Mouse (Mus musculus) CD8-positive naive resting alpha-beta T cell, adult 2 months (primary cell): ENCODE results near the gene Med21.

Experiments
- DNase-seq, 2 experiments: peaks; one replicate each; pipeline ENCODE4 v3.0.0; 2022; ENCODE audit warnings: low read depth in 2 of 2, low spot score in 2 of 2

Med21 gene

GRCm38 (mm10) chr6:146678136-146679070 is 36.1 kb downstream of the Med21 start:
- DNase-seq: no peak

DNA sequence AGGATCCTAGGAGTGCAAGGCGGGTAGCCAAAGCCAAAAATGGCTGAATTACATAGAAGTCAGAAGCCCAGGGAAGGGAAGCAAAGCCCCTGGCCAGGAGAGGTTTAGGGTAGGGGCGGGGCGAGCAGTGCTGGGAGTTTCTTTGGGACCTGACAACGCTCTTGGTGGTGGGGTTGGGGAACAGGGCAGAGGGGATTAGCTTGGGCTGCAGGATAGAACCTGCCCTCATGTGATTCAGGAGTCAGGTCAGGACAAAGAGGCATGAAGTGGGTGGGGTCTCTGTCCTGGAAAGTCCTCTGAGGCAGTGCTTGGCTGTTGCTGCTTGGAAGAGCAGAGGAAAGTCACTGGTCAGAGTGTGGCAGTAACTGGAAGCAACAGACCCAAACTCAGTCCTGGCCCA is 41.5 kb downstream of the Med21 start:
- no peak for DNase-seq

DNA sequence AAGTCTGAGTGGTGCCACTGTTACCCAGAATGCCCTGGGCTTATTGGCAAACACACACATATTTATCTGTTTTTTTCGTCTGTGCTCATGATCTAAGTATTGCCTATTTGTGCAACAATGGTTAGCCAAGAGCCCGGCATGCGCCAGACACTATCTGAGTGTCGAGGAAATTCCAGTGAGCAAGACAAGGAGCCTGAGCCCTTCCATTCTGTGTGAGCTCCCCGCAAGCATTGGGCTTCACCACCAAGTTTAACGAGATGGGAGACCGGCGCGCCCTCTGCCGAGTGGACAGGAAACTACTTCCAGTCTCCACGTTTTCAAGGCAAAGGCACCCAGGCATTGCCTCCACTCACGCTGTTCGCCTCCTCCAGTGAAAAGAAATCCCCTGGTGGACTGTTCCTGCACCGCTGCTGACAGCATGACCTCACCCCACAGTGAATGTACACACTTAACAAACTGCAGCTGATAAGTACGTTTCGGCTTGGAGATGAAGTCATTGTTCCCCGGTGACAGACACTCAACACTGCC is 43.5 kb downstream of the Med21 start:
- DNase-seq: peak; percentile 38 to 48

DNA sequence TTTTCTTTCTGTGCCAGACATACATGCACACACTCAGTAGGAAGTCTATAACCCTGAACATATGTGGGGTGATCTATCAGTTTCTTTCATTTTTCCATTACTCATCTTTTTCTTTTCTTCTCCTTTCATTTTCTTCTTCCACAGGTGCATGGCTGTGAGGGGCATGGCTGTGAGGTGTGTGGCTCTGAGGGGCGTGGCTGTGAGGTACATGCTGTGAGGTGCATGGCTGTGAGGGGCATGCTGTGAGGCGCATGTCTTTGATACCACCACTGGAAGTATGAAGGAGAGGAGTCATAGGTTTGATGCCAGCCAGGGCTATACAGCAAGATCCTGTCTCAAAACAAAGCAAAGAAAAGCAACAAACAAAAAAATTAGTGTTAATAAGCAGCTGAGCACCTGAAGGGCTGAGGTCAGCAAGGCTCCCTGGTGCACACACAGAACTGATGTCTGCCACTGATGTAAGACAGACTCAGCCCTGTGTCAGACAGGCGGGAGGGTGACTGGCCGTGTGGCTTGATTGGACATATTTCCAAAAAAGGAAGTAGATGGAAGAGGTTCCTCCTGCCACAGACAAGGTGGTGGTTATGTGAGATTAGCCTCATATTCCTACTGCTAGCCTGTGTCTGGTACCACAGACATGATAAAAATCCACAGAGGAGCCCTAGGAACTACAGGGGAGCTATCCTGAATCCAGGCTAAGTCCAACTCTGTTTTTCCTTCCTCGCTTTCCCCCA is 44.3 kb downstream of the Med21 start:
- DNase-seq: no peak

- no peak for DNase-seq
Measured at GRCm38 (mm10) chr6:146688010-146688409, 45.7 kb downstream of the Med21 start.

DNA sequence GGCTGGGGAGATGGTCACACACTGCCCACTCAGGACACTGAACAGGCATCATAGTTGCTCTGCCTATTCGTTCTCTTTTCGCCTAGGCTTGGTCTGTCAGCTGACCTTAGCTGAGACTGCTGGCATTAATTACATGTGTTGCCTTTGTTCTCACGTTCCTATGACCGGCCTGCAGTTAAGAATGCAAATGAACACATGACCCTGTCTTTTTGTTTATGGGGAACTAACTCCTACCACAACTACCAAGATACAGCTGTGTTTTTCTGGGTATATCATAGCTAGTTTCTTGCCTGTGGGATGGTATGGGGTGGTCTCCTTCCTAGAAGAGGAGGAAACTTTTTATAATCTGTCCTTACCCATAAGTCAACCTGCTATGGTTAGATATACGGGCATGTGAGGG is 46.5 kb downstream of the Med21 start:
- no peak for DNase-seq

- no peak for DNase-seq
Measured at GRCm38 (mm10) chr6:146697767-146698166, 55.4 kb downstream of the Med21 start.

DNA sequence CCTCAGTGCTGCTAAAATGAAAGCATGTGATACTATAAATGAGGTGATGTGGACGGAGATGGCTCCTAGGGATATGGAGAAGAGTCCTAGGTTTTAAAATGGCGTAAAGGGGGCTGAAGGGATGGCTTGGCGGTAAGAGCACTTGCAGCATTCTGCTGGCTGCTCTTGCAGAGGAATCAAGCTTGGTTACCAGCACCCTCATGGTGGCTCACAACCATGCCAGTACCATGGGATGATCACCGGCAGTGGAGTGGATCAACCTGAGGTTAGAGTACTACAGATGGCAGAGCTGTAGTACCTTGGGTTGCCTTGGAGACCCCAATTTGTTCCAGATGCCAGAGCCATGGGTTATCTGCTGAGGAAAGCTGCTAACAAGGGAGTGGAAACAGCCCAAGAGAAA is 56.0 kb downstream of the Med21 start:
- DNase-seq: no peak
